Mouse (Mus musculus): ENCODE data around the gene Nol12. TPM values are rescaled to one million over a fixed set of nuclear protein-coding genes. Genes with fewer than 3 reads are reported as not detected.

Gene Nol12
- polyA plus RNA-seq, 1 experiment = 45.1 TPM

- TF ChIP-seq CTCF (IDR thresholded peaks at IDR 0.05; ENCODE audit: low read depth, low read length) (no peak), EP300 (IDR thresholded peaks at IDR 0.05; ENCODE audit: insufficient read depth, low read depth, low read length) (no peak), POLR2A (IDR thresholded peaks at IDR 0.05; ENCODE audit: insufficient read depth, low read length) (no peak)
- H3K27ac ChIP-seq (ENCODE audit: insufficient read depth, low read length) = no peak overlapping the region
- no peaks in the 10 kb centered on the region for H3K27me3 ChIP-seq (ENCODE audit: control insufficient read depth, insufficient read depth, low read length, poor library complexity, severe bottlenecking)
- H3K9me3 ChIP-seq (replicated peaks; ENCODE audit: control insufficient read depth, insufficient read depth, low read length, poor library complexity, severe bottlenecking) = no peaks in the 10 kb centered on the region
- H3K9ac ChIP-seq (ENCODE audit: low read depth, poor library complexity, severe bottlenecking) = no peak overlapping the region
- H3K36me3 ChIP-seq (ENCODE audit: control insufficient read depth, insufficient read depth, low read length, poor library complexity, severe bottlenecking) = 0 out of 2 replicates have a peak, but pooled peaks cover 3% of the 10 kb centered on the region
- no peaks in the 10 kb centered on the region for H3K4me1 ChIP-seq (ENCODE audit: control insufficient read depth, insufficient read depth, low read length)
- no peak overlapping the region for H3K4me3 ChIP-seq (ENCODE audit: low read depth, low read length)
Measured at GRCm38 (mm10) chr15:78946232-78946631, 11.5 kb downstream of the Nol12 start.

GRCm38 (mm10) chr15:78947657-78948056 lies 12.9 kb downstream of the Nol12 start, which contains the start of gene Triobp:
Triobp (plus strand) TSS chr15:78947724.
- TF ChIP-seq POLR2A (IDR thresholded peaks at IDR 0.05; ENCODE audit: insufficient read depth, low read length) (peak; percentile 51), EP300 (IDR thresholded peaks at IDR 0.05; ENCODE audit: insufficient read depth, low read depth, low read length) (no peak)
- Histone ChIP-seq H3K9ac (ENCODE audit: low read depth, poor library complexity, severe bottlenecking) (peak within 1 kb of the TSS; percentile 26; the same call in 1 of the 2 replicates), H3K27ac (ENCODE audit: insufficient read depth, low read length) (no peak within 1 kb of the TSS), H3K36me3 (ENCODE audit: control insufficient read depth, insufficient read depth, low read length, poor library complexity, severe bottlenecking) (no peaks in the 10 kb centered on the region), H3K4me3 (ENCODE audit: low read depth, low read length) (peak within 1 kb of the TSS; percentile 55), H3K9me3 (replicated peaks; ENCODE audit: control insufficient read depth, insufficient read depth, low read length, poor library complexity, severe bottlenecking) (no peaks in the 10 kb centered on the region), H3K27me3 (ENCODE audit: control insufficient read depth, insufficient read depth, low read length, poor library complexity, severe bottlenecking) (no peaks in the 10 kb centered on the region), H3K4me1 (ENCODE audit: control insufficient read depth, insufficient read depth, low read length) (no peaks in the 10 kb centered on the region)

- TF ChIP-seq CTCF (IDR thresholded peaks at IDR 0.05; ENCODE audit: low read depth, low read length) (no peak), POLR2A (IDR thresholded peaks at IDR 0.05; ENCODE audit: insufficient read depth, low read length) (no peak), EP300 (IDR thresholded peaks at IDR 0.05; ENCODE audit: insufficient read depth, low read depth, low read length) (no peak)
- H3K4me3 ChIP-seq (ENCODE audit: low read depth, low read length) = peak overlapping the region; percentile 55
- no peaks in the 10 kb centered on the region for H3K36me3 ChIP-seq (ENCODE audit: control insufficient read depth, insufficient read depth, low read length, poor library complexity, severe bottlenecking)
- H3K9me3 ChIP-seq (replicated peaks; ENCODE audit: control insufficient read depth, insufficient read depth, low read length, poor library complexity, severe bottlenecking) = no peaks in the 10 kb centered on the region
- H3K4me1 ChIP-seq (ENCODE audit: control insufficient read depth, insufficient read depth, low read length) = no peaks in the 10 kb centered on the region
- H3K9ac ChIP-seq (ENCODE audit: low read depth, poor library complexity, severe bottlenecking) = peak overlapping the region; percentile 26; the same call in 1 of the 2 replicates
- no peaks in the 10 kb centered on the region for H3K27me3 ChIP-seq (ENCODE audit: control insufficient read depth, insufficient read depth, low read length, poor library complexity, severe bottlenecking)
- no peak overlapping the region for H3K27ac ChIP-seq (ENCODE audit: insufficient read depth, low read length)
Measured at GRCm38 (mm10) chr15:78948152-78948725, 13.5 kb downstream of the Nol12 start.

GRCm38 (mm10) chr15:78948883-78949282 lies 14.2 kb downstream of the Nol12 start:
- Histone ChIP-seq H3K4me1 (ENCODE audit: control insufficient read depth, insufficient read depth, low read length) (no peaks in the 10 kb centered on the region), H3K9me3 (replicated peaks; ENCODE audit: control insufficient read depth, insufficient read depth, low read length, poor library complexity, severe bottlenecking) (no peaks in the 10 kb centered on the region), H3K27ac (ENCODE audit: insufficient read depth, low read length) (no peak overlapping the region), H3K27me3 (ENCODE audit: control insufficient read depth, insufficient read depth, low read length, poor library complexity, severe bottlenecking) (no peaks in the 10 kb centered on the region), H3K36me3 (ENCODE audit: control insufficient read depth, insufficient read depth, low read length, poor library complexity, severe bottlenecking) (no peaks in the 10 kb centered on the region), H3K4me3 (ENCODE audit: low read depth, low read length) (no peak overlapping the region), H3K9ac (ENCODE audit: low read depth, poor library complexity, severe bottlenecking) (no peak overlapping the region)
- no peak for TF ChIP-seq POLR2A (IDR thresholded peaks at IDR 0.05; ENCODE audit: insufficient read depth, low read length)
- no peak for TF ChIP-seq EP300 (IDR thresholded peaks at IDR 0.05; ENCODE audit: insufficient read depth, low read depth, low read length)
- TF ChIP-seq CTCF (IDR thresholded peaks at IDR 0.05; ENCODE audit: low read depth, low read length) = no peak

GRCm38 (mm10) chr15:78955663-78956062 lies 20.9 kb downstream of the Nol12 start:
- no peak overlapping the region for H3K9ac ChIP-seq (ENCODE audit: low read depth, poor library complexity, severe bottlenecking)
- H3K4me1 ChIP-seq (ENCODE audit: control insufficient read depth, insufficient read depth, low read length) = no peaks in the 10 kb centered on the region
- H3K27ac ChIP-seq (ENCODE audit: insufficient read depth, low read length) = no peak overlapping the region
- no peaks in the 10 kb centered on the region for H3K36me3 ChIP-seq (ENCODE audit: control insufficient read depth, insufficient read depth, low read length, poor library complexity, severe bottlenecking)
- TF ChIP-seq EP300 (IDR thresholded peaks at IDR 0.05; ENCODE audit: insufficient read depth, low read depth, low read length) = no peak
- TF ChIP-seq CTCF (IDR thresholded peaks at IDR 0.05; ENCODE audit: low read depth, low read length) = no peak
- TF ChIP-seq POLR2A (IDR thresholded peaks at IDR 0.05; ENCODE audit: insufficient read depth, low read length) = no peak
- no peaks in the 10 kb centered on the region for H3K27me3 ChIP-seq (ENCODE audit: control insufficient read depth, insufficient read depth, low read length, poor library complexity, severe bottlenecking)
- H3K4me3 ChIP-seq (ENCODE audit: low read depth, low read length) = no peak overlapping the region
- no peaks in the 10 kb centered on the region for H3K9me3 ChIP-seq (replicated peaks; ENCODE audit: control insufficient read depth, insufficient read depth, low read length, poor library complexity, severe bottlenecking)

GRCm38 (mm10) chr15:78956351-78956750 lies 21.6 kb downstream of the Nol12 start:
- no peaks in the 10 kb centered on the region for H3K9me3 ChIP-seq (replicated peaks; ENCODE audit: control insufficient read depth, insufficient read depth, low read length, poor library complexity, severe bottlenecking)
- H3K9ac ChIP-seq (ENCODE audit: low read depth, poor library complexity, severe bottlenecking) = no peak overlapping the region
- H3K27me3 ChIP-seq (ENCODE audit: control insufficient read depth, insufficient read depth, low read length, poor library complexity, severe bottlenecking) = no peaks in the 10 kb centered on the region
- no peak overlapping the region for H3K4me3 ChIP-seq (ENCODE audit: low read depth, low read length)
- no peak overlapping the region for H3K27ac ChIP-seq (ENCODE audit: insufficient read depth, low read length)
- H3K36me3 ChIP-seq (ENCODE audit: control insufficient read depth, insufficient read depth, low read length, poor library complexity, severe bottlenecking) = no peaks in the 10 kb centered on the region
- H3K4me1 ChIP-seq (ENCODE audit: control insufficient read depth, insufficient read depth, low read length) = no peaks in the 10 kb centered on the region
- no peak for TF ChIP-seq CTCF (IDR thresholded peaks at IDR 0.05; ENCODE audit: low read depth, low read length)
- no peak for TF ChIP-seq EP300 (IDR thresholded peaks at IDR 0.05; ENCODE audit: insufficient read depth, low read depth, low read length)
- no peak for TF ChIP-seq POLR2A (IDR thresholded peaks at IDR 0.05; ENCODE audit: insufficient read depth, low read length)
